In the genomic region with DNA sequence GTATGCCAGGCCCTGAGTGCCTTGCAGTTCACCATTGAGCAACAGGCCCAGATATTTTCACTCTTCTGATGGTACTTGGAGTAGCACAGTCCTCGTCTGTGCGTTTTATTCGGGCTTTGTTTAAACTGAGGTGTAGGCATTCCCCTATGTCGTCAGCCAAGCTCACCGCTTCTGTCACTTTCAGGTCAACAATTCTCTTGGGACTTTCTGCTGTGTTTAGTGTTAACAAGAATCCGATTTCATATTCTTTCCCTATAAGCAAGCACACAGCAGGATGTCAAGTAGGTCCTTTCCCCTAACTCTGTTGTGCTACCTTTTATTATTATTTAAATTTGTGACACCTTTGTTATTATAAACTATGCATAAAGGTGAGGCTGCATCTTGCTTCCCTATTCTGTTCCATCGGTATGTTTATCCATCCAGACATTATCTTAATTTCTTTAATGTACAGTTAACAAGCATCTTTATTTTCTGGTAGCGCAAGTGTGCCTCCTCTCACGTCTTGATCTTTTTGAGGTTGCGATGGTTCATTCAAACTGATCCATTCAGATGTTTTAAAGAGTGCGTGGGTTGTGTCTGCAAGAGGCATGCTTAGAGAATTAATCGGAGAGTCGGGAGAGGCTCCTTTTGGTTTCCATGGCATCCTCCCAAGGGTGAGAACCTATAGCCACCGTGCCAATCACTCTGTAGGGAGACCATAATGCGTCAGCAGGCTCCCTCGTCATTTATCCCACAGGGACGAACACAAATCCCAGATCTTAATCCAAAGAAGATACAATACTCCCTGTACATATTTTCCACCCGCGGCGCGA, we compare ENCODE assay signal across 8 mouse cellular contexts. TPM values are rescaled to one million over a fixed set of nuclear protein-coding genes. Genes with fewer than 3 reads are reported as not detected.
DNase-seq lines count a peak whose midpoint lies in the region; ATAC-seq lines count a peak whose summit lies in the region.

No protein-coding gene starts in this region.

- WGBS in kidney, embryonic 15.5 days: 21% methylated on average over 21 of the region's 21 CpGs
- 16% methylated on average over 21 of the region's 21 CpGs for WGBS in forebrain, embryonic 14.5 days

- H3K9me3 ChIP-seq in kidney, embryonic 15.5 days (replicated peaks): no peaks in the 10 kb centered on the region
- no peaks in the 10 kb centered on the region for H3K9me3 ChIP-seq in forebrain, embryonic 14.5 days (replicated peaks; ENCODE audit: control insufficient read depth, low read length)

- H3K9ac ChIP-seq in kidney, embryonic 15.5 days: peak overlapping the region; percentile 41
- peak overlapping the region; percentile 66 for H3K9ac ChIP-seq in forebrain, embryonic 14.5 days (ENCODE audit: low read length)

- no peaks in the 10 kb centered on the region for H3K27me3 ChIP-seq in kidney, embryonic 15.5 days
- H3K27me3 ChIP-seq in forebrain, embryonic 14.5 days (replicated peaks; ENCODE audit: control insufficient read depth, insufficient read depth, low read length): no peaks in the 10 kb centered on the region

- peak overlapping the region; percentile 84 for H3K4me3 ChIP-seq in kidney, embryonic 15.5 days (replicated peaks)
- peak overlapping the region; percentile 70 for H3K4me3 ChIP-seq in forebrain, embryonic 14.5 days (ENCODE audit: low read depth, low read length)

- ATAC-seq in kidney, embryonic 15.5 days (replicated peaks; ENCODE audit: low FRiP score): no peak
- ATAC-seq in forebrain, embryonic 14.5 days: peak; percentile 18
- no peak for ATAC-seq in CD4-positive, CD25-positive, alpha-beta regulatory T cell, adult 4 months

- no peaks in the 10 kb centered on the region for H3K36me3 ChIP-seq in kidney, embryonic 15.5 days
- H3K36me3 ChIP-seq in forebrain, embryonic 14.5 days (ENCODE audit: control insufficient read depth, insufficient read depth, low read length): no peaks in the 10 kb centered on the region

- no peak for DNase-seq in kidney, postnatal 36 days
- peak; percentile 57 for DNase-seq in MN1 (ENCODE audit: low spot score)
- peak; percentile 63 for DNase-seq in forebrain, embryonic 14.5 days (ENCODE audit: low spot score)
- DNase-seq in lung, postnatal 10 days: peak; percentile 16
- DNase-seq in embryo, embryonic 10 days (ENCODE audit: low spot score): no peak
- DNase-seq in thymus, adult 18-20 months: no peak

- peak overlapping the region; percentile 67 for H3K4me2 ChIP-seq in kidney, embryonic 15.5 days
- H3K4me2 ChIP-seq in forebrain, embryonic 14.5 days (ENCODE audit: low read length): peak overlapping the region; percentile 70

- H3K27ac ChIP-seq in kidney, embryonic 15.5 days: peak overlapping the region; percentile 97
- H3K27ac ChIP-seq in forebrain, embryonic 14.5 days (ENCODE audit: low read depth, low read length): peak overlapping the region; percentile 64

- H3K4me1 ChIP-seq in kidney, embryonic 15.5 days: peaks cover 16% of the 10 kb centered on the region
- peaks cover 12% of the 10 kb centered on the region for H3K4me1 ChIP-seq in forebrain, embryonic 14.5 days (ENCODE audit: control insufficient read depth, insufficient read depth, low read length)

RNA-seq across cellular contexts. Expression of a gene that starts 15.6 kb away (rescaled TPM):
- polyA plus RNA-seq in kidney, embryonic 15.5 days (2015; fragmentation: Nextera tagmentation; extraction: Ambion mirVana): 10.1 and 11.4 TPM in 2 replicates
- polyA plus RNA-seq in forebrain, embryonic 14.5 days (2014; fragmentation: Nextera tagmentation; extraction: Ambion mirVana): 0.50 and 1.1 TPM in 2 replicates
- 10 to 100 TPM; 83.1 to 93.7 TPM for polyA plus RNA-seq in CD4-positive, CD25-positive, alpha-beta regulatory T cell, adult 4 months (2017; shearing (Covaris generic))

RNA-seq across cellular contexts. Expression of a gene that starts 20.9 kb away (rescaled TPM):
- polyA plus RNA-seq in kidney, embryonic 15.5 days (2015; fragmentation: Nextera tagmentation; extraction: Ambion mirVana): 22.8 and 23.7 TPM in 2 replicates
- polyA plus RNA-seq in forebrain, embryonic 14.5 days (2014; fragmentation: Nextera tagmentation; extraction: Ambion mirVana): 2.1 and 2.7 TPM in 2 replicates
- 10 to 100 TPM; 56.7 to 64.5 TPM for polyA plus RNA-seq in CD4-positive, CD25-positive, alpha-beta regulatory T cell, adult 4 months (2017; shearing (Covaris generic))

RNA-seq across cellular contexts. Expression of a gene that starts 33.6 kb away (rescaled TPM):
- 2.0 TPM in 1 of 2 replicates, not detected in the other for polyA plus RNA-seq in kidney, embryonic 15.5 days (2015; fragmentation: Nextera tagmentation; extraction: Ambion mirVana)
- polyA plus RNA-seq in forebrain, embryonic 14.5 days (2014; fragmentation: Nextera tagmentation; extraction: Ambion mirVana): not detected in 2 replicates
- polyA plus RNA-seq in CD4-positive, CD25-positive, alpha-beta regulatory T cell, adult 4 months (2017; shearing (Covaris generic)): not detected

RNA-seq across cellular contexts. Expression of a gene that starts 56.8 kb away (rescaled TPM):
- 1.4 TPM in 2 replicates for polyA plus RNA-seq in kidney, embryonic 15.5 days (2015; fragmentation: Nextera tagmentation; extraction: Ambion mirVana)
- polyA plus RNA-seq in forebrain, embryonic 14.5 days (2014; fragmentation: Nextera tagmentation; extraction: Ambion mirVana): not detected in 2 replicates
- under 1 TPM in 1 of 2 experiments, not detected in 1; 0.19 TPM for polyA plus RNA-seq in CD4-positive, CD25-positive, alpha-beta regulatory T cell, adult 4 months (2017; shearing (Covaris generic))

Comparison
In these comparisons a context has a peak if more than half of its experiments do, and no peak if none do; other contexts are left out.
1. DNase-seq: peak in MN1 (single experiment), forebrain, embryonic 14.5 days (single experiment) and lung, postnatal 10 days (single experiment); none in kidney, postnatal 36 days (0 of 2), embryo, embryonic 10 days (single experiment) and thymus, adult 18-20 months (0 of 2).